Mouse (Mus musculus) olfactory bulb, adult 2 months (tissue): ENCODE measurements around the gene Gadd45g.

Experiments
- CTCF ChIP-seq: fragments of 200-500 bp; IDR thresholded peaks from 2 replicates; pipeline ENCODE4 v1.5.1; 2012; ENCODE audit warnings: low read depth, mild to moderate bottlenecking, low read length, moderate library complexity; ENCODE audit not compliant: insufficient read depth
- POLR2A ChIP-seq: fragments of 200-500 bp; IDR thresholded peaks from 2 replicates; pipeline ENCODE4 v1.6.1; 2012; ENCODE audit warnings: mild to moderate bottlenecking, low read depth, low read length, moderate library complexity; ENCODE audit not compliant: insufficient read depth

DNA sequence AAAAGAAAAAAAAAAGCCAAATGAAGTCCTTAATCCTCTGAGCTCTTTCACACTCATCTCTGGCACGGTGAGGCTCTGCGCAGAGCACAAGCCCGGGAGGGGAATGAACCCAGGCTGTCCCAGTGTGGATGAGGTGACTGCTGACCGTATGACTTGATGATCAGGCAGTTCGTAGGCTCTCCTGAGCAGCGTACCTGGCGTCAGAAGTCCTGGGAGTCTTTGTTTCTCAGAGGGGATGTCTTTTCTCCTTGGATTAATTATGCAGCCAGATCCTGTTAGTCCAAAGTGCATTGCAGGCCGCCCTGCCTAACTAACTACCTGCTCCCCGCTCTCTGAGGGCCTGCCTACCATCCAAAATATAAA, 22.6 kb downstream of the Gadd45g start:
- TF ChIP-seq POLR2A: no peak
- TF ChIP-seq CTCF: no peak
